21 mouse cellular contexts compared by ENCODE assay signal in the genomic region with DNA sequence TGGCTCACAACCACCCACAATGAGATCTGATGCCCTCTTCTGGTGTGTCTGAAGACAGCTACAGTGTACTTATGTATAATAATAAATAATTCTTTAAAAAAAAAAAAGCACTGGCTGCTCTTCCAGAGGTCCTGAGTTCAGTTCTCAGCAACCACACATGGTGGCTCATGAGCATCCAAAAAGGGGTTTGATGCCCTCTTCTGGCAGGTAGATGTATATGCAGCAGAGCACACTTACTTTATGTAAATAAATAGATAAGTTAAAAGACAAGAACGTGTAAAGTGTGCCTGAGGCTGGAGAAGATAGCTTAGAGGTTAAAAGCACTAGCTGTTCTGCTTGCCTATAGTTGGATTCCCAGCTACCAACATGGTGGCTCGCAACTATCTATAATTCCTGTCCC. TPM values are rescaled to one million over a fixed set of nuclear protein-coding genes. Genes with fewer than 3 reads are reported as not detected.
"Had no signal": no experiment of that assay in that cellular context is flagged by ENCODE, and none has a peak within 500 bp of the region (broad histone marks: within the 10 kb centered on the region; RNA-seq: fewer than 3 reads in every experiment).

No protein-coding gene starts in this region.

- H3K9ac ChIP-seq: liver, embryonic 13.5 days; midbrain, embryonic 15.5 days; neural tube, embryonic 12.5 days; stomach, embryonic 15.5 days had no signal

- H3K27me3 ChIP-seq: liver, embryonic 13.5 days; midbrain, embryonic 15.5 days; neural tube, embryonic 12.5 days; stomach, embryonic 15.5 days had no signal

- H3K36me3 ChIP-seq: limb, embryonic 10.5 days; liver, embryonic 13.5 days; midbrain, embryonic 15.5 days; neural tube, embryonic 12.5 days; stomach, embryonic 15.5 days had no signal

- DNase-seq: kidney, adult 8-10 months; kidney, postnatal 25 days; layer of hippocampus, adult 9-11 months; liver, embryonic 13.5 days; lung, adult 2 months; lung, postnatal 4 days; retina, postnatal 1 day; right cerebral cortex, postnatal 4 days; spleen, adult 18-20 months; thymus, postnatal 36 days had no signal

- H3K4me3 ChIP-seq: limb, embryonic 10.5 days; liver, embryonic 13.5 days; midbrain, embryonic 15.5 days; neural tube, embryonic 12.5 days; stomach, embryonic 15.5 days had no signal

- H3K4me1 ChIP-seq: limb, embryonic 10.5 days; liver, embryonic 13.5 days; midbrain, embryonic 15.5 days; neural tube, embryonic 12.5 days; stomach, embryonic 15.5 days had no signal

- H3K9me3 ChIP-seq: liver, embryonic 13.5 days; midbrain, embryonic 15.5 days; neural tube, embryonic 12.5 days; stomach, embryonic 15.5 days had no signal

- H3K27ac ChIP-seq: limb, embryonic 10.5 days; liver, embryonic 13.5 days; midbrain, embryonic 15.5 days; neural tube, embryonic 12.5 days; stomach, embryonic 15.5 days had no signal

- ATAC-seq: lung, postnatal 0 days; midbrain, embryonic 15.5 days had no signal

- H3K4me2 ChIP-seq: liver, embryonic 13.5 days; midbrain, embryonic 11.5 days; midbrain, embryonic 15.5 days; neural tube, embryonic 12.5 days; stomach, embryonic 15.5 days had no signal

RNA-seq across cellular contexts. Expression of gene Glod5, which starts 6.5 kb away (rescaled TPM):
- total RNA-seq: megakaryocyte, adult 5-6 weeks; monocyte, adult 5-6 weeks; neutrophil, adult 5-6 weeks had no signal
- polyA plus RNA-seq: limb, embryonic 10.5 days; lung, adult 2 months; midbrain, embryonic 11.5 days; neural tube, embryonic 12.5 days; thymus, postnatal 0 days had no signal

RNA-seq across cellular contexts. Expression of gene Gata1, which starts 46.9 kb away (rescaled TPM):
- total RNA-seq: left cerebral cortex, postnatal 10 days had no signal
